Mouse (Mus musculus): Measurements from ENCODE around the gene Tmem163.

- no peak for TF ChIP-seq CTCF (IDR thresholded peaks at IDR 0.05; ENCODE audit: low read depth, low read length)
- no peak for TF ChIP-seq POLR2AphosphoS5 (IDR thresholded peaks at IDR 0.05; ENCODE audit: insufficient replicate concordance, low read depth, low read length)
- TF ChIP-seq GATA1 (IDR thresholded peaks at IDR 0.05; ENCODE audit: borderline replicate concordance, low read length), result no peak
Observed at GRCm38 (mm10) chr1:127637917-127638316, 41.4 kb downstream of the Tmem163 start.

All from G1E (cell line).